Mouse (Mus musculus) embryonic facial prominence, embryonic 12.5 days (tissue): ENCODE data around the gene Fbxo42. TPM values are rescaled to one million over a fixed set of nuclear protein-coding genes. Genes with fewer than 3 reads are reported as not detected.

Experiments
- ATAC-seq: fragments of 200-750 bp; cut with Nextera tagmentation; 2 replicates; pipeline ENCODE4 v1.8.0; 2017; ENCODE audit not compliant: insufficient number of reproducible peaks, insufficient read depth, low FRiP score, low TSS enrichment
- H3K27ac ChIP-seq: fragments of 300-500 bp; sonication (generic); 2 replicates; pipeline ENCODE4 v1.5.1; 2016; ENCODE audit warnings: mild to moderate bottlenecking
- H3K27me3 ChIP-seq: fragments of 300-500 bp; sonication (generic); 2 replicates; pipeline ENCODE4 v1.6.1; 2016; ENCODE audit warnings: mild to moderate bottlenecking, moderate library complexity
- H3K36me3 ChIP-seq: fragments of 300-500 bp; sonication (generic); 2 replicates; pipeline ENCODE4 v1.6.1; 2016; ENCODE audit warnings: mild to moderate bottlenecking
- H3K4me1 ChIP-seq: fragments of 300-500 bp; sonication (generic); 2 replicates; pipeline ENCODE4 v1.6.1; 2016
- H3K4me2 ChIP-seq: fragments of 300-500 bp; sonication (generic); replicated peaks from 2 replicates; pipeline ENCODE4 v1.6.1; 2016; ENCODE audit warnings: mild to moderate bottlenecking, moderate library complexity
- H3K4me3 ChIP-seq: fragments of 300-500 bp; sonication (generic); 2 replicates; pipeline ENCODE4 v1.5.1; 2016; ENCODE audit warnings: mild to moderate bottlenecking
- H3K9ac ChIP-seq: fragments of 300-500 bp; sonication (generic); 2 replicates; pipeline ENCODE4 v1.6.1; 2016; ENCODE audit warnings: mild to moderate bottlenecking, moderate library complexity
- H3K9me3 ChIP-seq: fragments of 300-500 bp; sonication (generic); 2 replicates; pipeline ENCODE4 v1.6.1; 2016; ENCODE audit warnings: mild to moderate bottlenecking, moderate library complexity
- WGBS: fragments of 180-500 bp; shearing (Covaris S2); methylation state at CpG from one replicate; pipeline ENCODE4 v1.1.7; 2016; 5-methylcytosine and 5-hydroxymethylcytosine counted together
- polyA plus RNA-seq: library from polyadenylated mRNA; unstranded; fragments of >200 nt; fragmentation: Nextera tagmentation; extraction: Ambion mirVana; gene quantifications from 2 replicates; pipeline ENCODE4 v1.2.1, GENCODE M21; 2016

The Fbxo42 gene
- polyA plus RNA-seq, 1 experiment from 2014 or later: 31.6 TPM

DNA sequence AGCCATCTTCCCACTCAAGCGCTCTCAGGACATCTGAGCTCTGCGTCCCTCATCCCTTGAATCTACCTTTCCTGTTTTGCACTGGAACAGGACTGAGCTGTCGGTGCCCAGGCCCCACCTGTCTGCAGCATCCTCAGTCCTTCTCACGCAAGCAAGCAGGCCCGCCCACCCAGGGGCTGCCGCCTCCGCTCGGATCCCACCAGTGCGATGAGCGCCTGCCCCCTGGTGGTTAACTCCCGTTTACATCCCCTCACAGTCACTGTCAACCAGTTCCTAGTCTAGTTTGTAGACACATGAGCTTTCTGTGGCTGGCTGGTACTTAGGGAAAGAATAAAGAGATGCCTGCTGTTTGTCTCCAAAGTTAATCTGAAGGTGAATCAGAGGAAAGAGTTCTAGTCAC lies 27.0 kb upstream of the Fbxo42 start:
- ATAC-seq: 0 out of 2 replicates have a peak, but pooled peaks have one; percentile 47
- H3K4me2 ChIP-seq: no peak overlapping the region

GRCm38 (mm10) chr4:141122663-141123062 lies 25.1 kb upstream of the Fbxo42 start:
- no peak overlapping the region for H3K4me3 ChIP-seq
- H3K27ac ChIP-seq: no peak overlapping the region
- H3K4me1 ChIP-seq: 0 out of 2 replicates have a peak, but pooled peaks cover 4% of the 10 kb centered on the region
- ATAC-seq: no peak
- H3K36me3 ChIP-seq: peaks cover 21% of the 10 kb centered on the region
- H3K4me2 ChIP-seq: no peak overlapping the region
- no peaks in the 10 kb centered on the region for H3K27me3 ChIP-seq
- 82% methylated on average over 7 of the region's 7 CpGs for WGBS
- no peaks in the 10 kb centered on the region for H3K9me3 ChIP-seq
- H3K9ac ChIP-seq: no peak overlapping the region

More for the DNA sequence above, 27.0 kb upstream of the Fbxo42 start:
- no peaks in the 10 kb centered on the region for H3K27me3 ChIP-seq
- H3K9ac ChIP-seq: no peak overlapping the region
- H3K36me3 ChIP-seq: peaks cover 33% of the 10 kb centered on the region
- H3K27ac ChIP-seq: no peak overlapping the region
- 20% methylated on average over 11 of the region's 11 CpGs for WGBS
- H3K4me3 ChIP-seq: no peak overlapping the region
- H3K4me1 ChIP-seq: 0 out of 2 replicates have a peak, but pooled peaks cover 4% of the 10 kb centered on the region
- H3K9me3 ChIP-seq: no peaks in the 10 kb centered on the region

DNA sequence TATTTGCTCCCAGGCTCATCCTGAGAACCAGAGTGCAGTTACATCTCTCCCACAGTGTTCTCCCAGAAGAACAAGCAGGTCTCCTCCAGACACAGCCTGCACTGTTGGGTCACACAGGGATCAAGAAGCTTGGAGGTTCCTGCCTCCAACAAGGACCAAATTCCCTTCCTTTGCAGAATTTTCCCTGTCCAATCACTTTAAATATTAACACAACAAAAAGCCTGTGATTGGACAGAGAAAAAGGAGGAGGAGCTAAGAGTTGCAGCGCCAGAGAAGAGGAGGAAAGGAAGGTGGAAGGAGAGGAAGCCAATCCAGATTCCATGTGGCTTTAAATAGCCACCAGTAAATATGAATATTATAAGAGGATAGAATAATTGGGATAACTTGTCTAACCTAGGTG lies 24.6 kb upstream of the Fbxo42 start:
- Histone ChIP-seq H3K27ac (no peak overlapping the region), H3K4me1 (0 out of 2 replicates have a peak, but pooled peaks cover 4% of the 10 kb centered on the region), H3K4me2 (no peak overlapping the region), H3K9me3 (no peaks in the 10 kb centered on the region), H3K9ac (no peak overlapping the region), H3K36me3 (peaks cover 18% of the 10 kb centered on the region), H3K27me3 (no peaks in the 10 kb centered on the region), H3K4me3 (no peak overlapping the region)
- 33% methylated on average over 1 of the region's 1 CpGs for WGBS
- no peak for ATAC-seq

GRCm38 (mm10) chr4:141129190-141129710 lies 18.5 kb upstream of the Fbxo42 start:
- Histone ChIP-seq H3K27me3 (no peaks in the 10 kb centered on the region), H3K9me3 (no peaks in the 10 kb centered on the region), H3K4me1 (peaks cover 42% of the 10 kb centered on the region), H3K9ac (no peak overlapping the region), H3K4me3 (no peak overlapping the region), H3K36me3 (peaks cover 8% of the 10 kb centered on the region), H3K27ac (no peak overlapping the region; the same call in 1 of the 2 replicates), H3K4me2 (no peak overlapping the region)
- peak; percentile 54; the same call in 1 of the 2 replicates for ATAC-seq
- WGBS: 44% methylated on average over 6 of the region's 6 CpGs

GRCm38 (mm10) chr4:141130704-141131342 lies 16.9 kb upstream of the Fbxo42 start:
- no peak for ATAC-seq
- H3K27ac ChIP-seq: peak overlapping the region; percentile 84
- H3K36me3 ChIP-seq: peaks cover 15% of the 10 kb centered on the region
- H3K4me1 ChIP-seq: peaks cover 54% of the 10 kb centered on the region
- no peak overlapping the region for H3K4me2 ChIP-seq
- H3K27me3 ChIP-seq: no peaks in the 10 kb centered on the region
- H3K9ac ChIP-seq: 0 out of 2 replicates have a peak overlapping the region, but pooled peaks have one; percentile 3
- H3K4me3 ChIP-seq: no peak overlapping the region
- 63% methylated on average over 6 of the region's 6 CpGs for WGBS
- no peaks in the 10 kb centered on the region for H3K9me3 ChIP-seq

- H3K9me3 ChIP-seq: no peaks in the 10 kb centered on the region
- H3K4me2 ChIP-seq: 0 out of 2 replicates have a peak overlapping the region, but pooled peaks have one; percentile 11
- no peak overlapping the region for H3K4me3 ChIP-seq
- H3K27ac ChIP-seq: peak overlapping the region; percentile 84
- no peak for ATAC-seq
- no peaks in the 10 kb centered on the region for H3K27me3 ChIP-seq
- peaks cover 62% of the 10 kb centered on the region for H3K4me1 ChIP-seq
- H3K36me3 ChIP-seq: peaks cover 8% of the 10 kb centered on the region; the same call in 1 of the 2 replicates
- H3K9ac ChIP-seq: 0 out of 2 replicates have a peak overlapping the region, but pooled peaks have one; percentile 10
- WGBS: 43% methylated on average over 5 of the region's 5 CpGs
These were observed 16.1 kb upstream of the Fbxo42 start for GRCm38 (mm10) chr4:141131531-141132061.

DNA sequence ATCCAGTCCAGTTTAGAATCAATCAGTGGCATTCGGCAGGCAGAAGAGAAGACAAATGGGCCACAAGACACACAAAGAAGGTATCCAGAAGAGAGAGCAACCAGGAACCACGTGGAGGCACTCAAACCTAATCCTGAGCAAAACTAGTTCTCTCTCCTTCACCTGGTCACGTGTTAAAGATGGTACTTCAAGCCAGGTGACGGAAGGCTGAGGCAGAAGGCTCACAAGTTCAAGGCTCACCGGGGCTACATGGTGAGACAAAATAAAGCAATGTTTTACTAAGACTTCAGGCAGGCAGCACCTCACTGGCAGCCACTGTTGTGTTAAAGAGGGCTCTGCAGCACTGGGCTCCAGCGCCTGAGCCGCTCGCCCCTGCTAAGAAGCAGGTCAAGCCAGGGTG lies 15.5 kb upstream of the Fbxo42 start:
- H3K4me2 ChIP-seq: 0 out of 2 replicates have a peak overlapping the region, but pooled peaks have one; percentile 11
- peaks cover 7% of the 10 kb centered on the region; the same call in 1 of the 2 replicates for H3K36me3 ChIP-seq
- H3K9me3 ChIP-seq: no peaks in the 10 kb centered on the region
- 0 out of 2 replicates have a peak overlapping the region, but pooled peaks have one; percentile 10 for H3K9ac ChIP-seq
- no peaks in the 10 kb centered on the region for H3K27me3 ChIP-seq
- peak overlapping the region; percentile 84 for H3K27ac ChIP-seq
- peaks cover 67% of the 10 kb centered on the region for H3K4me1 ChIP-seq
- WGBS: 59% methylated on average over 8 of the region's 8 CpGs
- H3K4me3 ChIP-seq: no peak overlapping the region
- no peak for ATAC-seq

DNA sequence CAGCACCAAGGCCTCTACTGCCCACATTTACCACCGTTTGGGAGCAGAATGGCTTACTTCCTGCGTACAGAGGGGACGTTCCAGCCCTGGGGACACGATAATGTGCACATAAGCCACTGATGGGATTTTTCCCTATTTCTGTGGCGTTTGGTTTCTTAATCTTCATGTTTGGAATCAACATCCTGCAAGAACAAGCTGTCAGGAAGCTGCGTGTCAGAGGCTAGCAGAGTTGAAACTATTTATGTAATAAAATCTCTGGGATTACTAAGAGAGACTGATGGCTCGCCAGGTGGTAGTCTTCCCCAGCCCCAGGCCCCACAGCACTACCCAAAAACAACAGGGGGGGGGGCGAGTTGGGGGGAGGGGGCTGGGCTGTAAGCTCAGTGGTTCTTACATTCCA lies 14.5 kb upstream of the Fbxo42 start:
- H3K27me3 ChIP-seq: no peaks in the 10 kb centered on the region

DNA sequence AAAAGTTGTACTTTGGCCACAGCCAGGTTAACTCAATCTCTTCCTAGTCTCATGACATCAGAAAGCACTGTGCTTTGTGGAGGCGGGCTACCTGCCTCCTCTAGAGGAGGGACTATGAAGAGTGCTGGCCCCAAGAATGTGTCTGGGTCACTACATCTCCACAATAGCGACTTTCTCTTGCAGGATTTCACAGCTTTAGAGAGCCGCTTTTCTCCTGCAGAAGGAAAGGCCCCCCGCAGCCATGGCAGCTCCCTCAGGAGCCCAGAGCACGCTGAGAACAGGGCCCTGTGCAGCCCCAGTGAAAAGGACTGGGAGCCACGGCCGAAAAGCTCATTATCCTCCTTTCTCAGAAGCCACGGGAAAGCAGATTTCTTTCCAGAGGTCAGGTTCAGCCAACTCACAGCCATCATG lies 13.7 kb upstream of the Fbxo42 start:
- H3K4me1 ChIP-seq: peaks cover 71% of the 10 kb centered on the region
- H3K9ac ChIP-seq: no peak overlapping the region
- H3K27me3 ChIP-seq: no peaks in the 10 kb centered on the region
- H3K4me3 ChIP-seq: no peak overlapping the region
- H3K9me3 ChIP-seq: no peaks in the 10 kb centered on the region
- H3K27ac ChIP-seq: peak overlapping the region; percentile 70
- 43% methylated on average over 8 of the region's 8 CpGs for WGBS
- peaks cover 7% of the 10 kb centered on the region; the same call in 1 of the 2 replicates for H3K36me3 ChIP-seq
- no peak overlapping the region for H3K4me2 ChIP-seq
- ATAC-seq: no peak

More for the DNA sequence above, 14.5 kb upstream of the Fbxo42 start:
- Histone ChIP-seq H3K9me3 (no peaks in the 10 kb centered on the region), H3K9ac (no peak overlapping the region), H3K4me3 (no peak overlapping the region), H3K36me3 (peaks cover 7% of the 10 kb centered on the region; the same call in 1 of the 2 replicates), H3K4me1 (peaks cover 71% of the 10 kb centered on the region), H3K4me2 (no peak overlapping the region), H3K27ac (peak overlapping the region; percentile 54; the same call in 1 of the 2 replicates)
- no peak for ATAC-seq
- WGBS: 54% methylated on average over 8 of the region's 8 CpGs

- H3K27ac ChIP-seq: peak overlapping the region; percentile 70
- H3K9me3 ChIP-seq: no peaks in the 10 kb centered on the region
- WGBS: 82% methylated on average over 20 of the region's 20 CpGs
- H3K4me2 ChIP-seq: no peak overlapping the region
- no peak for ATAC-seq
- H3K9ac ChIP-seq: no peak overlapping the region
- no peaks in the 10 kb centered on the region for H3K27me3 ChIP-seq
- H3K4me1 ChIP-seq: peaks cover 66% of the 10 kb centered on the region
- peaks cover 7% of the 10 kb centered on the region; the same call in 1 of the 2 replicates for H3K36me3 ChIP-seq
- H3K4me3 ChIP-seq: no peak overlapping the region
These were observed 12.8 kb upstream of the Fbxo42 start for GRCm38 (mm10) chr4:141134751-141135530.

DNA sequence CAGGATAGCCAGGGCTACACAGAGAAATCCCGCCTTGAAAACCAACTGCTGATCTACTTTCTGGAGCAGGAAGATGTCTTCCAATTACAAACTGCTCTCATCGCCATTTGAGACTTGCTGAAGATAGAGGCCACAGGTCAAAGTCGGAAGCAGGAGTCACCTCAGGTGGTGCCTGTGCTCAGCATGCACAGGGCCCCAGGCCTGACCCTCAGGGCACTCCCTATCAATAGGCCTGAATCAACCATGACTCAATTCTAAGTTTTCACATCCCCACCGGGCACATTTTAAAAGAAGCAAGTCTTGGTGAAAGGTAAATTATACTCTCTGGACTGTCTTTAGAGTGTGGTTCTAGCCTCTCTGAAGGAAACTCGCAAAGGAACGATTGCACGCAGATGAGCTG lies 11.6 kb upstream of the Fbxo42 start:
- no peak overlapping the region for H3K4me3 ChIP-seq
- 73% methylated on average over 7 of the region's 7 CpGs for WGBS
- H3K27ac ChIP-seq: no peak overlapping the region
- H3K9ac ChIP-seq: no peak overlapping the region
- H3K4me2 ChIP-seq: no peak overlapping the region
- no peaks in the 10 kb centered on the region for H3K27me3 ChIP-seq
- H3K9me3 ChIP-seq: no peaks in the 10 kb centered on the region
- peaks cover 58% of the 10 kb centered on the region for H3K4me1 ChIP-seq
- no peak for ATAC-seq
- peaks cover 7% of the 10 kb centered on the region; the same call in 1 of the 2 replicates for H3K36me3 ChIP-seq
